Mouse (Mus musculus) cerebellum, adult 9-10 months (tissue): ENCODE measurements at regions not wholly inside any gene's neighbourhood (a gene's known extent, or its start where the extent isn't known, plus 50 kb on each side); places are given as distances from the start of the nearest gene placed in this dataset.

Source experiments
- DNase-seq: peaks from one replicate; pipeline ENCODE4 v3.0.0; 2022

DNA sequence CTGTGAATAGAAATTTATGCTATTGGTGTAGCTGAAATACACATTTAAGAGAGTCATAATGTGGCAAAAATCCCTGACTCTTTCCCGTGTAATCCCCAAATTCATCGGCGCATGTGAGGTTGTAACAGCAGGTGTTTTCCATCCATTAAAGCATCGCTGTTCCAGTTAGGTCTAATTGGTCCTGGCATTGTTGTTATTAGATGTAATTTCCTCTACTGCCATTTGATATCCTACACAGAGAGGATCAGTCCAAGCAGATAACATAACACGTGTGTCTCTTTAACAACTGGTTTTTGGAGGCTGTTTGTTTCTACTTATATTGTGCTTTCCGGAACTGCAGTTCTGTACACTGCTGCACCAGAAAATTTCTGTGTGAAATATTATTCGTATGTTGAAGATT is 101.8 kb downstream of the Vgll3 start:
- DNase-seq, result no peak

DNA sequence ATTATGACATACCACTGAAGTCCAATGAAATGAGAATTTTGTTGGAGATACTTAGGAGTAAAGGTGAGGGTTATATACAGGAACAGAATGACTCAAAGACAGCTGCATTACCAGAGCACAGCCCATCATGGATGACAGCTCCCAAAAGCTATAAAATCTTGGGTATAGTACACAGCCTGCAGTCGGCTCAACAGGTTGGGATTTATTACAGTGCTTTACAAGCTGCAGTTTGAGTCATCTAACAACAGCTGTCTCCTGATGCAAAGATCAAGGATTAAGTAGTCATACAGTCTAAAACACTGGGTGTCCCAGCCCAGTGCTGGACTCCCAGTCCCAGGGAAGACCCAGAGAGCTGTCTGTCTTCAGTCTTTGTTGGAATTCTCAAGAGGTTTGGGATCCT is 110.9 kb downstream of the Vgll3 start:
- no peak for DNase-seq

DNA sequence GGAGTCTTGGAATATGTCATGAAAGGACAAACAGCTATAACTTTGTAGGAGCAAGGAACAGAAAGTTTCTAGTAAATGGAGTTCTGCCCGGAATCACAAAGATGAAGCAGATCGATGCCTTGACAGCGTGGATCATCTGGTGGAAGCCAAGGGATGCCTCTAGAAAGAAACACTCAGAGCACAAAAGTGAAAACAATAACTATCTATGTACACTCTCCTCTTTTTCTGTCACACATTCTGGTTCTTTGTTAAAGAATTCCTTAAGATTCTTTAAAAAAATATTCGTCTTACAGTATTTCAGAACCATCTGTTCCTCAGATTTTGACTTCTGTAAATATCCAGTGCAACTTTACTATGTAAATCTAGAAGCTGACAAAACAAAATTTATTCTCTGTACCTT is 148.8 kb downstream of the Vgll3 start:
- DNase-seq, result no peak

DNA sequence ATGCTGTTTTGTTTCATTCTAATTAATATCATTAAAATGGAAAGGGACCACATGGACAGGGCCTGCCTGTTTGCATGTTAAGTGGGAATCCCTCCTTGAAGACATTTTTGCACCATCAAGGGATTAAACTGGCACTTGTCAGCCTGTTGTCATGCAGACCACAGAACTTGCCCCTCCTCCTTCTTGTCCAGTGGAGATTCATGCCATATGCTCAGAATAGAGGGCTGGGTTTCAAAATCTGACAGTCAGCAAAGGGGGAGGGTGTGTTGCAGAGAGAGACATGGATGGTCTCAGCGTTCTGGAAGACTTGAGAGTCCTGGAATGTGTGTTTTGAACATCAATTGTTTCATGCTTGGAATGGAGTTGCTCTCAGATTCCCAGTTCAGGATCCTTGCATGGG is 149.2 kb downstream of the Vgll3 start:
- no peak for DNase-seq

DNA sequence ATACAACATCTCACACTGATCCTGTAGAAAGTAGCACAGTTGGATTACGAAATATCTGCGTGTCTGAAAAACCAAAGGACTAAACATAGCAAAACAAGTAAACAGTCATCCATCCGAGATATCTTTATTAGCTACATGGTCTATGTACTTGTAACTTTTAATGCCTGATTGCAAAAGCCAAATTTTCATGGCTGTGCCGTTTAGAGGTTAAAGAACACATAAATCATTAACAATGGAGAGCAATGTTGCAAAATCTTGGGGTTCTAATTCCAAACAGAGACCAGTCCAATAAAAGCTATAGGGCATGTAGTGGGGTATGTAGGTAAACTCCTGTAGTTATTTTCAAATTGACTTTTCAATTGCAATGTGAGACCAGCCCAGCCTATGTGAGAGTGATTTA is 162.0 kb downstream of the Vgll3 start:
- DNase-seq, result no peak

DNA sequence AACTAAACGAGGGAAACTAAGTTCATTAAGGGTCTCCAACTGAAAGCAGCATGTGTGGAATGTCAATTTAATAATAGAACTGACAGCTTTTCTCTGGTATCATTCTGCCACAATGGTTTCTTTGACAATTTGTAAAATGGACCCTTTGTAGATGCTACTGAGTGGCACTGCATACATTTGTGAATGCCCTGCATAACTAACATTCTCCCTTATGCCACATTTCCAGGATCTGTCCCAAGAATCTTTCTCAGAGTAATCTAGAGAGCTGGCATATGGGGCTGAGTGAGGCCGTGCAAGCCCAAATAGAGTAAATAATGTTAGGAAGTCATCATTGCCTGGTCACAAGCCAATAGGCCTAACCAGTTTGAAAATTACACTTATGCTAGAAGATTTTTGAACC is 172.1 kb downstream of the Vgll3 start:
- no peak for DNase-seq

DNA sequence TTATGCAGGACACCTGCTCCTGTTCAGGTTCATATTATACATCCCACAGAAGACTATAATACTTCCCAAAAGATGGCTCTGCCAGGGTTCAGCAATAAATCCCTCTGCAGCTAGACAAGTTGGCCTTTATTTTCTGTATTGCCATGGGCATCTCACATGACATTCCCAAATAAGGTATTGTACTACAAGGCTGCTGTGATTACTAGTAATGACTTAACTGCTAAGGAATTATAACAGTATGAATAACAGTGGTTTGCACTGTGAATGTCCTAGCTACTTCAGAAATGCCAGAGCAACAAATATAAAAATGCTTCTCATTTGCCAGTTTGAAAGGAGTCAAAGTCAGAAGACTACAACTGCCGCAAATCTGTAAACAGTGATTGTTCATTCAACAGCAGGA is 184.3 kb downstream of the Vgll3 start:
- DNase-seq, result no peak

DNA sequence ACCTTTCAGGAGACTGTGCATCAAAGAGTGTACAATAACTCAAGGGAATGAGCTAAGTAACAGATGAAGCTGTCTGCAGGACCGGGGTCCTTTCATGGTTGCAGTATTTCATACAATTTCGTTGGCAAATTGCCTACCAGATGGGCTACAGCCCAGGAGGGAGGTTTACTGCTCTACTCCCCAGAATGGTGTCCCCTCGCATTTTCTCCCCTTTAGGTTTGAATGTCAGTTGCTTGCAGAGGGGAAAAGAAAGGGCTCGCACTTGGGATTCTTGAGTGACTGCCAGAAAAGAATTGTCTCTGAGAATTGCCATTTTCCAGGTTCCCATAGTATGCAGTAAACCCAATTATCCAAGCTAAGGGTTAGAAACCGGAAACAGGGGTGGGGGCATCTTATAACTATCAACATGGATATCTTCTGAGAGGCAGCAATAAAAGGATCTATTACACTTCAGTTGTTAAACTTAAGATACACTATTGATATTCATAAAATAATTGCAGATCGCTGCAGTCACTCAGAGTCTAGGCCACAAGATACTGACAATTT is 185.7 kb downstream of the Vgll3 start:
- DNase-seq, result no peak

DNA sequence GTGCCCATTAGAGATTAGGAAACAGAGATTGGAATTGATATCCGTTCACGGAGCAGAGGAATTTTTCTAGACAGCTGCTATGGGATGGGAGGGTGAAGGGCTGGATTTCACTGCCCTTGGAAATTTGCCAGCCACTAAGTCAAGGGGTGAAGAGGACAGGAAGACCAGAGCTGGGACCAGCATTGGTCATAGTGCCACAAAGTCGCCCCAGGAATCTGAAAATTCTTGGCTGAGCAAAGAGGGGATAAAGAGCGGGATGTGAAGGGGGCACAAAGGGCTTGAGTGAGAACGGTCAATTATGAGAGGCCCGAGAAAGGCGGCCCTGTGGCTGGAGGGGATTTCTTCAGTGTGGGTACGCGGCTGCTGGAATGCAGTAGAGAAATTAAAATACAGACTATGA is 189.6 kb downstream of the Vgll3 start:
- no peak for DNase-seq

DNA sequence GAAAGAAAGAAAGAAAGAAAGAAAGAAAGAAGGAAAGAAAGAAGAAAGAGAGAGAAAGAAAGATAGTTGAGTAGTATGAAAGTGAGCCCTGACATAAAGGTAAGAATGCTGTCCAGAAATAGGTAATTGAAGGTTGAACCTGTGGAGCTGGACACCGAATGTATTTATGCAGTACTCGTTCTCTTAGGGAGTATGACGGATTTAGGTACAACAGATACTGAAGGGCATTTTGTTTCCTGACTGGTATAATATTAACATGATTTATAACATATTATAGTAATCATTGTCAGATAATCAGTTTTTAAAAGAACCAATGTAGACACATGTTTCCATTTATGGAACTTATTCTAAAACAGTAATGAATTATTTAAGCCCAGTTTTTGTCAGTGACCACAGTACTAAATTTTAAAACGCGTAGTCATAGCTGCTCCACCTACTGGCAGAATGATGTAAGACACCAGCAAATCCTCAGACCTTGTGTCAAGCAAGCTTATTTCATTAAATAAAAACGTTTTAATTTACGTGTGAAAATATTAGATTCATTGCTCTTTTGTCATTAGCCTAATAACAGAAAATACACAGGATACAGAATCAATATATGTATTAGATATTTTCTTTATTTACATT is 191.0 kb downstream of the Vgll3 start:
- peak; percentile 6 for DNase-seq

DNA sequence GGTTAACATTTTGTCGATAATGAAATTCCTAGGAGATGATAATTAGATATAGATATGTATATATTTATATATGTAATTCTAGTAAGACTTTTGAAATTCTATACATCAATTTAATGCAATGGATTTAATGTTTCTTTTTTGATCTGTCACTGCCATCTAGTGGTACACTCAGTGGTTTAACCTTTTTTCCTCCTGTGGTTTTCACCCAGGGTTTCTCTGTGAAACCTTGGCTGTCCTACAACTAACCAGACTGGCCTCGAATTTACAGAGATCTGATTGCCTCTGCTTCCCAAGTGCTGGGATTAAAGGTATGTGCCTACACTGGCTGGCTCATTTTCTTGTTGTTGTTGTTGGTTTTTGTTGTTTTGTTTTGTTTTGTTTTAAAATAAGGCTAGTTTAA is 198.6 kb downstream of the Vgll3 start:
- DNase-seq, result peak; percentile 1

DNA sequence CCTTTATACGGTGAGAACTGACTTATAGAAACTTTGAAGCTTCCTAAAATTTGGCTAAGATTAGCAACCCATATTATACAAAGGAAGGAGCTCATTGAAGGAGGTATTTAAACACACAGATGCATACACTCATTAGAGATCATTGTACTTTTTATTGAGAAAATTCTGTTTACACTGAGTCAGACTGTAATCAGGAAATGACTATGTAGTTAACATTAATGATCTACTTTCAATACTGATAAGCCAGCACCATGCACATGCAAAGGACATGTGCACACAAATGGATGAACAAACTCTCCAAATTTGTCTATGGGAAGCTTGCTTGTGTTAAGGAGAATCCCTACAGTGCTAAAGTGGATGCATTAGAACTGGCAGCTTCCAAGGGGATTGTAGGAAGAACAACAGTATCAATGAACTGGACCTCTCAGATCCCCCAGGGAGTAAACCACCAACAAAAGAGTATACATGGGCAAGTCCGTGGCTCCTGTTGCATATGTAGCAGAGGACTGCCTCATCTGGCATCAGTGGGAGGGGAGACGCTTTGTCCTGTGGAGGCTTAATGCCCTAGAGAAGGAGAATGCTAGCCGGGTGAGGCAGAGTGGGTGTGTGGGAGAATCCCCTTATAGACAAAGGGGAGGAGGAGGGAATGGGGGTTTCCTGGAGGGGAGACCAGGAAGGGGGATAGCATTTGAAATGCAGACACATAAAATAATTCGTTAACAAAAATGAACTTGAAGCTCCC is 200.0 kb downstream of the Vgll3 start:
- DNase-seq, result no peak

DNA sequence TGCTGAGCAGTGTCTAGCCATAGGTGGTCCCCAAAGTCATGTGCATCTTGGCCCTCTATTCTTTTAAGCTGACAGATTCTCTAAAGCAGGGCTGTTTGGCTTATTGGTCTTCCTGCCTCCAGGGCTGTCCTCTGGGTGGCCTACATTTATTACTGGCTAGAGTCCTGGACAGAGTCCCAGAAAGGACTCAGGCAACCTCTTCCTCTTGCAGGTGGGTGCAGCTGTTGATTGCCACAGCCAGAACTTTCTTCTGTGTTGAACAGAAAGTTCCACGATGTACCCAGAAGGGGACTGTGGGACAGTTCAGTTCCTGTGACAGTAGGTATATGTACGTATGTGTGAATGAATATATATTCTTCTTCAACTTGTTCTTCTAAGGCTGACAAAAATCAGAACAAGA is 202.0 kb downstream of the Vgll3 start:
- DNase-seq, result no peak

DNA sequence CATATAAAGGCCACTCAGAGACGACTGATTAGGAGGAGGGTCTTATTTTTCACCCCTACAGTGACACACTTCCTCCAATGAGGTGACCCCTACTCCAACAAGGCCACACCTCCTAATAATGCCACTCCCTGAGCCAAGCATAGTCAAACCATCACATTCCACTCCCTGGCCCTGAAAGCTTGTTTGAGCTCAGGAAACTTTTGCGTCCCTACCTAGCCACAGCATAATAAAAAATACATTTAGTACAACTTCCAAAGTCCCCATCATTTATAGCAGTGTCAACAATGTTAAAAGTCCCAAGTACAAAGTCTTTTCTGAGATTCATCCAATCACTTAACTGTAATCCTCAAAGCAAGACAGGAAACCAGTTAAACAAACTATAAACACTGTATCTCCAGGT is 208.3 kb downstream of the Vgll3 start:
- no peak for DNase-seq
